Mouse (Mus musculus): Measurements from ENCODE around the gene Rarg.

- no peak for TF ChIP-seq GATA1 (IDR thresholded peaks at IDR 0.05; ENCODE audit: low read length)
- no peak for TF ChIP-seq TAL1 (IDR thresholded peaks at IDR 0.05; ENCODE audit: low read length)
Observed at GRCm38 (mm10) chr15:102287395-102287794, 30.1 kb upstream of the Rarg start.

Measured in erythroblast, embryonic 14.5 days (primary cell).